Mouse (Mus musculus): ENCODE data around the gene Ust.

DNA sequence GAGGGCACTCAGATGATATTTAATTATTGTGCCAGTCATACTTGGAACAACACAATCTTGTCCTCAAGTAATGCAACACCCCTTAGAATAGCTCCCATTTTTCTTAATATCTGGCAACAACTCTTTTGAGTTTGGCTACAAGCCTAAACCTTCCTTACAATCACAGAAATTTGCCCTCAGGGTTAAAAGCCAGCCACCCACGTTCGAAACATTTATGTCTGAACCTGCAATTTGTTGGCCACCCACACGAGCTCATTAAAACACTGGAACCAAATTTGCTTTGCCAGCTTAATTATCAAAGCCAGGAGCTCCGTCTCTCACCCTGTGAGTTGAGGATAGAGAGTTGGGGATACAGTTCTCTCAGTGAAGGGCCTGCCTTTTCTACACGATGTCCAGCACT lies 70.9 kb downstream of the Ust start:
- no peak for TF ChIP-seq CTCF (IDR thresholded peaks at IDR 0.05; ENCODE audit: low read depth, low read length)
- TF ChIP-seq GATA1 (IDR thresholded peaks at IDR 0.05; ENCODE audit: borderline replicate concordance, low read length), result no peak
- TF ChIP-seq TAL1 (conservative IDR thresholded peaks at IDR 0.05; ENCODE audit: low read depth, low read length), result no peak
- no peak for TF ChIP-seq POLR2AphosphoS5 (IDR thresholded peaks at IDR 0.05; ENCODE audit: insufficient replicate concordance, low read depth, low read length)
- TF ChIP-seq GATA2 (IDR thresholded peaks at IDR 0.05; ENCODE audit: borderline replicate concordance, low read depth, low read length), result no peak

Measured in G1E (cell line).